Mouse (Mus musculus) thymus, adult 2 months (tissue): ENCODE results near the gene Khdc4.

Experiments used
- CTCF ChIP-seq: fragments of 200-500 bp; IDR thresholded peaks from 2 replicates; pipeline ENCODE4 v1.5.1; 2012; ENCODE audit warnings: mild to moderate bottlenecking, control low read depth, low read length, moderate library complexity, borderline replicate concordance; ENCODE audit not compliant: control insufficient read depth, poor library complexity, insufficient read depth; ENCODE audit errors: extremely low read depth
- POLR2A ChIP-seq: fragments of 200-500 bp; IDR thresholded peaks from 2 replicates; pipeline ENCODE4 v1.6.1; 2012; ENCODE audit warnings: mild to moderate bottlenecking, low read length, control low read depth, moderate library complexity; ENCODE audit not compliant: control insufficient read depth, poor library complexity, insufficient read depth; ENCODE audit errors: extremely low read depth

- TF ChIP-seq CTCF (no peak), POLR2A (no peak)
Observed at GRCm38 (mm10) chr3:88698834-88699233, 13.2 kb downstream of the Khdc4 start.
